Mouse (Mus musculus): ENCODE measurements around the gene St6galnac5.

The St6galnac5 gene

DNA sequence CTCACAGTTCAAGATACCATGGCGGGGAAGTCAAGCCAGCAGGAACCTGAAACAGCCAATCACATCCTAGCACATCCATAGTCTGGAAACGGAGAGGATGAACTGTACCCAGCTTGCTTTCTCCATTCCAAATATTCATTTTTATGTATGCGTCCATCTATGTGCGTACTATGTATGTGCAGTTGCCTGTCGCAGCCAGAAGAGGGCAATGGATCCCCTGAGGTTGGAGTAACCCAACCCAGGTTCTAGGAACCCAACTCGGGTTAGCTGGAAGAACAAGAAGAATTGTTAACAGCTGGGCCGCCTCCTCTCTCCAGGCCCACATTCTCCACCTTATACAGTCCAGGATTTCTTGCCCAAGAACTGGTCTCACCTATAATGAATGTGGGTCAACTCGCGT lies 31.1 kb downstream of the St6galnac5 start:
- DNase-seq (ENCODE audit: low read depth): peak; percentile 31

DNA sequence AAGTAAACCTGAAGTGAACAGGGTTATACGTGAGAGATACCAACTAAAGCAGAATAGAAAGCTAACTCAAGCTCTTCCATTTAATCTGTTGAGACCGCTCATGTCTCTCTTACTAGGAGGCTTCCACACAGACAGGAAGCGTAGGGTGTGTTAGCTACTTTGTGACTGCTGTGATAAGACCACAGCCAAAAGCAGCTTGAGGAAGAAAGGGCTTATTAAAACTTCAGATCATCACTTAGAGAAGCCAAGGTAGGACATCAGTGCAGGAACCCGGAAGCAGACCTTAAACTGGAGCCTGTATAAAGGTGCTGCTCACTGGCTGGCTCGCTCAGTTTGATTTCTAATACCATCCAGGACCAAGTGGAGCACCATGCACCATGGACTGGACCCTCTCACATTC lies 31.7 kb downstream of the St6galnac5 start:
- no peak for DNase-seq (ENCODE audit: low read depth)

DNA sequence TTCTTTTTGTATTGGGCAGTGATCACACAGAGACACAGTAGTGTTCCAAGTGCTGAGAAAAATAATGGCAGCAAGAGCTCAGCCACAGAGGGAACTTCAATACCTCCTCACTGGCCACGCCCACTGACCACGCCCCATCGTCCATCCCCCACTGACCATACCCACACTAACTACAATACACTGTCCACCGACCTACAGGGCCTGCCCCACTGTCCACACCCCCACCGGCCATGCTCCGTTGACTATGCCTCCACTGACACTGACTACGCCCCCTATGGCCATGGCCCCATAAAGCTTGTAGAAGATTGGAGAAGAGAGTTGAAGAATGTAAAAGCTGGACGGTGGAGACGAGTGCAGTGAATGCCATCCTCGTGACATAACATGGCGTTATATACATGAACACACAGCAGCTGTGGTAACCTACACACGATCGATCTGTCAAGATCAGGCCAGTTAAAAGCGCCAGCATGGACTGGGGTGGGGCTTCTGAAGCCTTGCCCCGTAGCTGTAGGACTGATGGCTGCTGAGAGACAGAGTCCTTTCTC lies 32.7 kb downstream of the St6galnac5 start:
- no peak for DNase-seq (ENCODE audit: low read depth)

DNA sequence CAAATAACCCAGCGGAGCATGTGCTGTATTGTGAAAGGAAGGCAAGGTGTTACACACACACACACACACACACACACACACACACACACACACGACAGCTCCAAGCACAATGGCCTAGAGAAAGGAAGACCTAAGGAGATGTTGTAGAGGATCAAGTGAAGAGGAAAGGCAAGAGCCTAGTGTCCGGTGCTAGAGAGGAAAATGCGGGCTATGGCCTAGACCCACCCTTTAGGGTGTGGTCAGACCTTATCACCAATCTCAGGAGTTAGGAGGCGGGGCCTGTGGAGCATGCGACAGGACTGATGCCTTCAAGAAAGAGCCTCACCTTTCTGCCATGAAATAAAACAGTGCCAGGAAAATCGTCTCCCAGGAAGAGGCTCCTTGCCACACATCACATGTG lies 33.5 kb downstream of the St6galnac5 start:
- DNase-seq (ENCODE audit: low read depth): no peak

DNA sequence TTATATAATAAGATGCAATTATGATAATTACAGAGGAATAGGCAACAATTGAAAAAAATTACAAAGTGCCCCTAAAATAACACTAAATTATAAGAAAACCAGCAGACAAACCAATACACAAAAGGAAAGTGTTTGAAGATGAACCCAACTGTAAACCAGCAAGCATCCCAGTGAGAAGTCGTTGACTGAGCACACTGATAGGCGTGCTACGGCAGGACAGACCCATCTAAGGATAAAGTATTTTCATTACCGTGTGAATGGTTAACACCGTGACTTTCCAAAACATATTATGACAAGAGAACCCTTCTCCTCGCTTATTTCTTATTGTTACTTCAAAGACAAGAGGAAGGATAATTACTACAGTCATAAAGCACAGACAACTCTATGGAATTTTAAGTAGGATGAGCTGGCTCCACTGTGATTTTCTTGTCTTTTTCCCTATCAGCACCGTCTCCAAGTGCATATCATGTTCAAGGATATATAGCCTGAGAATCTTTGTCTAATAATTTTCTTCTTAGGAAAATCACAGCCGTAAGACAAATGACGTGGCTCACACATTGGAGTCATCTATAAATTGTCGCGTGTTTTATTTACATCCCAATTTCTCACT lies 34.9 kb downstream of the St6galnac5 start:
- no peak for DNase-seq (ENCODE audit: low read depth)

DNA sequence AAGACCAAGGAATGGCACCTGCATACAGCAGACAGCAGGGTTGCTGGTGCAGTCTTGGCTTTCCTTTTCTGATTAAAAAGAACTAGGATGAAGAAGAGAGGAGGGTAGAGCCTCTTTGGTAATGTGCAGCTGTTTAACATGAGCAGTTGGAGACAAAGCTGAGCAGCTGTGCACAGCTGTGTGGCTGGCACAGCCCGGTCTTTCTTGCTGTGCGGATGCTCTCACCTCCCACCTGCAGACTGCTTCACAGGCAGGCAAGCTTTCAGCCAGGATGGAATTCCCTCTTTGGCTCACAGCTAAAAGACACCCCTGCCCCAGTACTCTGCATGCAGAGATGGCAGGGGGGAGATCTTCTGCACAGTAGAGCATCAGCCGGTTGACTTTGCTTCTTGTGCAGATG lies 37.3 kb downstream of the St6galnac5 start:
- no peak for DNase-seq (ENCODE audit: low read depth)

DNA sequence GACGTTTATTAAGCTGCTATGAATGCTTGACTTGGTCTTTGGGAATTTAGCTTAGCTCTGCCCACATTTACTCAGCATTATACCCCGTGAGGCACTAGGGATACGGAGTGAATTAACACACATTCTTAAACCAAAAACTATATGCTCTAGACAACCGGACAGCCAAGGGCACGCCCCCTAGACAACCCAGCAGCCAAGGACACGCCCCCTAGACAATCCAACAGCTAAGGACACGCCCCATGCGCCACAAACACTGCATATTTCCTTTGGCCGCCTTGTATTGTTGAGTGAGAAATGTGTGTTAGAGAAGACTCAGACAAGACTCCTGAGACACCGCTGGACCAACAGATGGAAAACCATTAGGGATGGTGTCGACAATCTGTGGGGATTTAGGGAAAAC lies 39.1 kb downstream of the St6galnac5 start:
- DNase-seq (ENCODE audit: low read depth): peak; percentile 88

DNA sequence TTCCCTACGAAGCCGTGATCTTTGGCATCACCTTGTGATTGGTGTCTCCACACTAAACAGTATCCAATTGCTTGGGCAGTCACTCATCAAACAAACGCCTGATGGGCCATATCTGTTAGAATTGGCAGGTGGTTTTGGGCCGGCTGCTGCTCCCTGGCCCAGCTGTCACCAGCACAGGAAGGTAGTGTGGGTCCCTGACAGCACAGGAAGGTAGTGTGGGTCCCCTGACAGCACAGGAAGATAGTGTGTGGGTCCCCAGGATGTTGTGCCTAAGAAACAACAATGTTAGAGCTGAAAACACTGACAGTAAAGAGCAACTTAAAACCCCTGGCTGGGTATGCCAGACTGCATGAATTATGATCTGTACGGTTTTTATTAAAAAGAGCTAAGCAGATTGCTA lies 40.4 kb downstream of the St6galnac5 start:
- peak; percentile 66 for DNase-seq (ENCODE audit: low read depth)

DNA sequence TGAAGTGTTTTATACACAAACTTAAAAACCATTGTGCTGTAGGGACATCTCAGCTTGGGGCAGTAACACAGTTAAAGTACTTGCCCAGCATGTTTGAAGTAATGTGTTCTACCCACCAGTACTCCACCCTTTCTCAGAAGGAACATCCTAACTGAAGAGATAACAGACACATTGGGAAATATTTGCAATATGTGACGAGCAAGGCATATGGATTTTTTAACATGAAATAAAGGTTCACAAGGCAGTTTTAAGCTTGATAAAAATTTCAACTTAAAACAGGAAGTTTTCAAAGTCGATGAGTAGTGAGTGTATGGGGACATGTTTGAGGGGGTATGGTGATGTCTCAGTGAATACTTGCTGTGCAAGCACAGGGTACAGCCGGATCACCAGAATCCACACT lies 45.7 kb downstream of the St6galnac5 start:
- DNase-seq (ENCODE audit: low read depth): no peak

DNA sequence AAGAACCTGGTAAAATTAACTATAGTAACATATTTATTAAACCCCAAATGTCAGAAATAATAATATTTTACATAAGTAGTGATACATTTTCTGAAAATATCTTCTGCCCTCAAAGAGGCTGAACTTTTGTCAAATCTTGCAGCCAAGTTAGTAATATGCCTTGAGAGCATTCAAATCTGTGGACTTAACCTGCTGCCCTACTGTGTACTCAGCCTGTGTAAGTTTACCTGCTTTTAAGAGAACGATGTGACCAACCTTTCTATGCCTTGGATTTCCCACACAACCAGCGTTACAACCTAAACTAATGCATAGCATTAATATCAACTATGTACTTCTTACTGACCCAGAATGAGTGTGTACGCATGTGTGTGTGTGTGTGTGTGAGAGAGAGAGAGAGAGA lies 48.3 kb downstream of the St6galnac5 start:
- DNase-seq (ENCODE audit: low read depth): no peak

DNA sequence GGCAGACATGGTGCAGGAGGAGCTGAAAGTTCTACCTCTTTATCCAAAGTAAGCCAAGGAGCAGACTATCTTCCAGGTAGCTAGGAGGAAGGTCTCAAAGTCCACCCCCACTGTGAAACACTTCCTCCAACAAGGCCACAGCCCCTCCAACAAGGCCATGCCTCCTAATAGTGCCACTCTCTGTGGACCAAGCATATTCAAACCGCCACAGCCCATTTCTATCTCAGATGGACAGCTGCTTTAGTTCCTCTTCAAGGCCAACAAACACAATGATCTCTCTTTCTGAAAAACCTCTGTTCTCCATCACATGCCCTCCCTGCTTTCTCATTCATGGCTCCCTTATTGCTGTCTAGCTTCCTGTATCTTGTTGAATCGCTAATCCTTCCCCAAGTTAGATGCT lies 49.5 kb downstream of the St6galnac5 start:
- no peak for DNase-seq (ENCODE audit: low read depth)

DNA sequence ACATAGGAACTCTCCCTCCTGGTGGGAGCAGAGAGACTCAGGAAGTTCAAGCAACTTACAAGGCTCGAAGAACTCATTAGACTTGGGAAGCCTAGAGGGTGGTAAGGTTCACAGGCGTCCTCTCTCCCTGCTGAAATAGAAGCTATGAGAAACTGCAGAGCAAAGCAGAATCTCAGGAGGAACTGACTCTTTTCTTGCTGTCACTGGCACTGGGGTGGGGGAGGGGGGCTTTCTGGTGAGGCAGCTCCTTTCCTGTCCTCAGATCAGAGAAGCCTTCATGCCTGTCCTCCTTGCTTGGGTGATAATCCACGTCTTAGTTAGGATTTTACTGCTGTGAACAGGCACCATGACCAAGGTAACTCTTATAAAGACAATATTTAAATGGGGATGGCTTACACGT lies 50.0 kb downstream of the St6galnac5 start:
- peak; percentile 63 for DNase-seq (ENCODE audit: low read depth)

DNA sequence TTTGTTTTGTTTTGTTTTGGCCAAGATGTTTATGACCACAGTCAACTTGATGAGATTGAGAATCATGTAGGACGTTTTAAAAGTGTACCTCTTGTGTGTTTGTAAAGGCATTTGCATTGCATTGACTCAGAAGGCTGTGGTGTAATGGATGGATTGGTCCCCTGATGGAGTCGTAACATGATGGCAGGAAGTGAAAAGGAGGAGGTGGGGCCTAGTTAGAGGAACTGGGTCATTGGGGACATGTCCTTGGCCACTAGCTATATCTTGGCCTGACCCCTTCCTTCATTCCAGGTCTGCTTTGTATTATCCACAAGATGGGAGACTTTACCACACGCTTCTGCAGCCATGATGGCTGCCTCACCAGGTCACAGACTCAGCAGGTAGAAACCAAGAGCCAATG lies 50.7 kb downstream of the St6galnac5 start:
- peak; percentile 34 for DNase-seq (ENCODE audit: low read depth)

DNA sequence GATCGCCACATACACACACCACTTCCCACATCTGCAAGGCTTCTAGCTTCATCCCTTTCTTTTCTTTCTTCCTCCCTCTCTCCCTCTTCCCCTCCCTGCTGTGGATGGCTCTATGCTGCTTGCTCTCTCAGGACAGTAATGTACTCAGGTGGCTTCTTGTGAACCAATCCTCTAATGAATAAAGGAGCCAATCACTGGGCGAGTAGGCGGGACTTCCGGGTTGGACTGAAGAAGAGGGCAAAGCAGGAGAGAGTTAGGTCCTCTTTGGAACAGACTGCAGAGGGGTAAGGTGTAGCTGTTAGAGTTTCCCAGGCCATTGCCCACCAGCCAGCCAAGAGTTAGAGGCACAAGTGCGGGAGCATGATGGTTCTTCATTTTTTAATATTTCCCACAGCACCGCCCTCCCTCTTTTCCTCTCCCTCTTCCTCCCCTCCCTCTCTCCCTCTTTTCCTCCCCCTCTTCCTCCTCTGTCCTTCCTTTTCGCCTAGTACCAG lies 52.2 kb downstream of the St6galnac5 start:
- peak; percentile 87 for DNase-seq (ENCODE audit: low read depth)

DNA sequence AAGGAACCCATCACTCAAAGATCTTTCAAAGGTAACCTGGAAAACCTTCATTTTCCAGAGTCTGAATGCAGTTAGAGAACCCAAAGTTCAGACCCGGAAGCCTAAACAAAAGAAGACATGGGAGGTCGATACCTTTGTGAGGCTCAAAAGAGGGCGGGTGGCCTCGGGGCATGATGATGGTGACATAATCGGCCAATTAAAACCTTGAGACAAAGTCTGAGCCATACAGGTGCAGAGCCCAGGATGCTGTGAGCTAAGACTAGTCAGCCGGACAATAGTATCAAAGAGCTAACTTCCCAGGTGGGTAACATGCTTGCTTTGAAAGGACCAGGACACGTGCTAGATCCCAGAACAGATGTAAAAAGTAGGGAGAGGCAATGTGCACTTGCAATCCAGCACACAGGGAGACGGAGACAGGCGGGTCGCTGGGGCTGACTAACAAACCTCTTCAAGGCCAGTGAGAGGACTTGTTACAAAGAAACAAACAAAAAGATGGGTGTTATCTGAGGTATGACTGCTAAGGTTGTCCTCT lies 52.7 kb downstream of the St6galnac5 start:
- peak; percentile 77 for DNase-seq (ENCODE audit: low read depth)

DNA sequence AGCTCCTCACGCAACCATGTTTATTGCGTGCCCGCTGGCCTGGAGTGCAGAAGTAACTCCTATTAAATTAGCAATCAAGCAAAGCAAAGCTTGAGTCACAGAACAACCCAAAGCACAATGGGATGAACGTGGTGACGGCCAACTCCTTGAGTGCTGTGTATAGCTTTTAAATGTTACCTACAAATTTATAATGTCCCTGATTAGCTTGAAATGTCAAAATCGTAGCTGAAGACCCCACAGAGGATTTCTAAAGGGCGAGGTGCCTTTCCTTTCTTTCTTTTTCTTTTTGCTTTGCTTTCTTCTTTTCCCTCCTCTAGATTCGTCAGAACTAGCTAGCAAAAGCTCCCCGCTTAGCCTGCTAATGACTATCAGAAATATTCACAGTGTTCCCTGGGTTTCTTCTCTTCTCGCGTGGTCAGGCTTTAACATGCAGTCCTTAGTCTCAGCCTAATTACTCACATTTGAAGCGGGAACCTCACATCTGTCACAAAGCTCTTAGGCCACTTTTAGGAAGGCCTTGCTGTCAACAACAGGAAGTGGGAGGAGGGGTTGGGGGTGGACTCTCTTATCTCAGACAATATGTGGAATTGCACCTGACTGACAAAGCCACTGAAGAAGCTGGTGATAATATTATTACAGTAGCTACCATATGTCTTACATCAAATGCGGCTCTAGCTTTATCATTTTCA lies 53.6 kb downstream of the St6galnac5 start:
- peak; percentile 83 for DNase-seq (ENCODE audit: low read depth)

DNA sequence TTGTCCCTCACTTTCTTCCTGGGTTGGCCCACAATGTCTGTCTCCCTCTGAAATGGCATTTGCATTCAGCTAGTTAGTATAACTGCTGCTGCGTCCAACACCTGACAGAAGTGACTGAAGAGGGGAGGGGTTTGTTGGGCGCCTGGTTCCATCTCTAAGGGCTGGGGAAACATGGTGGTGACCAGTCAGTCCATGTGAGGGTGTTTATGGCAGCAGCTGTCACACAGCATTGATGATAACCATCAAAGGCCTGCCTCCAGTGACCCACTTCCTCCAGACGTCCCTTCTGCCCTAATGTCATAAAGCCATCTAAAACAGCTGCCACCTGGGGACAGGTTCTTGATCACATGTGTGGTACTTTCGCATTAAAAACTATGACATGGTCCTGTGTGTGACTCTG lies 55.9 kb downstream of the St6galnac5 start:
- peak; percentile 70 for DNase-seq (ENCODE audit: low read depth)

DNA sequence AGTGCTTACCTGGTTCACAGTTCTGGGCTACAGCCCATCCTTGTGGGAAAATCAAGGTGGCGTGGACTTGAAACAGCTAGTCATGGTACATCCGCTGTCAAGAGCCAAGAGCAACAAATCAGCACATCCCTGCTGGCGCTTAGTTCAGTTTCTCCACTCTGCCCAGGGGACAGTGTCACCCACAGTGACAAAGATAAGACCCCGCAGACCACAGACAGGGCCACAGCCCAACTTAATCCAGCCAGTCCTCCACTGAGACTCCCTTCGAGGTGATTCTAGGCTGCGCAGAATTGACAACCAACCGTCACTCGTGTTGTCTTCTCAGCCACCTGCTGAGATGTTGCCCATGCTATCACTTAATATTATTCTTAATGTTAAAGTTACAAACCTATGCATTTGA lies 56.7 kb downstream of the St6galnac5 start:
- no peak for DNase-seq (ENCODE audit: low read depth)

DNA sequence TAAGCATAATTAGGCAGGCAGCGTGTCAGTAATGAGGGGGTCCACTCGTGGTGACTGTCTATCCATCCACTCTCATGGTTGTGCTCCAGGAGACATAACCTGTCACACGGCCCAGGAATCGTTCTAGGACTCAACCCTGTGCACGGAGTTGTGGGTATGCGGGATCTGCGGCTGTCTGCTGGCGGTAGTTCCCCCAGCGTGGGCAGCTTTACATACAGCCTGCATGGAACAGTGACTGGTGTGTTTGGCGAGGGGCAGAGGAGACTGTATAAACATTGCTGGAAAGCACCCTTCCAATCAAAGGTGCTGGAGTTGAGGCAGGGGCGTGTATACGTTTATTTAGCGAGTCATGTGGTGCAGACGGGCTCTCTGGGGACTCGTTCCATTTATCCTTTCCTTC lies 58.5 kb downstream of the St6galnac5 start:
- DNase-seq (ENCODE audit: low read depth): no peak

DNA sequence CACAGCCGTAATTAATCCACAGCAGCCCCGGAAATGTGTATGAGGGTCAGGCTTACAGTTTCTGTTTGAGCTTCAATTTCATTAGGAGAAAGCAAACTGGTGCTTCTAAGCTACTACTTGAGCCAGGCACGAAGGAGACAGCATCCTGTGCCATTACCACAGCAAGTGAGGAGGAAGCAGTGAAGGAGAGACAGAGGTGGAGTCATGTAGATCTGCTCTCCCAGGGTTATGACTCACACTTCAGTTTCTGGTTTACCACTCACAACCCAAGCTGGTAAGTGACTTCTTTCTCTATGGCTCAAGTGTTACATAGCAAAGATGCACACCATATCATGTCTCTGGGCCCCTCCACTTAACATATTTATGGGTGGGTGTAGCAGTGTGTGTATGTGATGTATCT lies 61.7 kb downstream of the St6galnac5 start:
- DNase-seq (ENCODE audit: low read depth): peak; percentile 85

DNA sequence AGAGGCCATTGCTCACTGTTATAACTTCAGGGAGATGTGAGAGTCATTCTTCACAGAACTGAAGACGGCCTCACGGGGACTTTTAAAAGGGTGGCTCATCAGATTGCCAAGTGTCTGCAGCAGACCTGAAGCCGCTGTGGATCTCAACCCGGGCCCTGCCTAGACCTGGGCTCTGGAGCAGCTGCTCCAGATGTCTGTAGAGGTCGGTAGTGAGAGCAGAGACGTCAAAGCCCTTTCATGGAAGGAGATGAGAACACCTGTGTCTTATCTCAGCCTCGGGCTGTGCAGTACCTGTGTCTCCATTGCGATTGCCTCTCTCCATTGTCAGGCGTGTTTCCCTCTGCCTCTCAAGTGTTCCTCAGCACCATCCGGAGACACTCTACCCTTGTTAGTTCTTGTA lies 62.9 kb downstream of the St6galnac5 start:
- peak; percentile 65 for DNase-seq (ENCODE audit: low read depth)

DNA sequence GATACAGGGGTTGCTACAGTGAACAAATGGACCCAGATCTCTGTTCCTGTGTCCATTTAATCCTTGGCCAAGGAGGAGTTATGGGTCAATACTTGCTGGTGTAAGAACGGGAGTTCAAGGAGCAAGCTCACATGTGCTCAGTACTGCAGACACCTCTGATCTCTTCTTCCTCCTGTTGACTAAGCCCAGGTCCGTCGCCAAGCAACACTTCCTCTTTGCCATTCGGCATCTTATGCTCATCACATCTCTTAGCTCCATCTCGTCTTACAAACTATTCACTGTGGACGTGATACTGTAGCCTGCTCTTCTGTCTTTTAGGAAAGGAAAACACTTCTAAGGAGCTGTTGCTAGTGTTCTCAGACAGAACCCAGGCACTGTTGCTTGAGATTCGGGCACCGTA lies 64.5 kb downstream of the St6galnac5 start:
- peak; percentile 82 for DNase-seq (ENCODE audit: low read depth)

DNA sequence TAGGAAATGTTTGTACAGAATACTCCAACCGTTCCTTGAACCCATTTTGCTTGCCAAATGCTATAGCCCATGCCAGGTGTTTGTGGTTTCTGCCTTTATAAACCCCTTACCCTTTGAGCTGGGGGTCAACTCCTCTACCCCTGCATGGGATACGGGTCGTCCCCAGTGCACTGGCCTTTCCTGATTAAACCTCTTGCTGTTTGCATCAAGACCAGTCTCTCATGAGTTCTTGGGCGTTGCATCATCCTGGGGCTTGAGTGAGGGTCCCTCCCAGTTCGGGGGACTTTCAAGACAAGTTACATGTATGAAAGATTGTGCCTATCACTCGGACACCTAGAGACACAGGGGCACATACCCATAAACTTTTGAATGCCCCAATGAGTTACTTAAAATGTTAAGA lies 67.7 kb downstream of the St6galnac5 start:
- no peak for DNase-seq (ENCODE audit: low read depth)

Measured in induced T-regulatory cell, adult 2 months (primary cell).